Mouse (Mus musculus) erythroblast, embryonic 14.5 days (primary cell): ENCODE data around the gene Ablim2.

Experiments
- GATA1 ChIP-seq: IDR thresholded peaks from 2 replicates; pipeline ENCODE4 v1.6.1; 2012; ENCODE audit warnings: low read length, inconsistent platforms, mixed read lengths
- TAL1 ChIP-seq: IDR thresholded peaks from 3 replicates; pipeline ENCODE4 v1.6.1; 2012; ENCODE audit warnings: low read length, inconsistent platforms, mixed read lengths

DNA sequence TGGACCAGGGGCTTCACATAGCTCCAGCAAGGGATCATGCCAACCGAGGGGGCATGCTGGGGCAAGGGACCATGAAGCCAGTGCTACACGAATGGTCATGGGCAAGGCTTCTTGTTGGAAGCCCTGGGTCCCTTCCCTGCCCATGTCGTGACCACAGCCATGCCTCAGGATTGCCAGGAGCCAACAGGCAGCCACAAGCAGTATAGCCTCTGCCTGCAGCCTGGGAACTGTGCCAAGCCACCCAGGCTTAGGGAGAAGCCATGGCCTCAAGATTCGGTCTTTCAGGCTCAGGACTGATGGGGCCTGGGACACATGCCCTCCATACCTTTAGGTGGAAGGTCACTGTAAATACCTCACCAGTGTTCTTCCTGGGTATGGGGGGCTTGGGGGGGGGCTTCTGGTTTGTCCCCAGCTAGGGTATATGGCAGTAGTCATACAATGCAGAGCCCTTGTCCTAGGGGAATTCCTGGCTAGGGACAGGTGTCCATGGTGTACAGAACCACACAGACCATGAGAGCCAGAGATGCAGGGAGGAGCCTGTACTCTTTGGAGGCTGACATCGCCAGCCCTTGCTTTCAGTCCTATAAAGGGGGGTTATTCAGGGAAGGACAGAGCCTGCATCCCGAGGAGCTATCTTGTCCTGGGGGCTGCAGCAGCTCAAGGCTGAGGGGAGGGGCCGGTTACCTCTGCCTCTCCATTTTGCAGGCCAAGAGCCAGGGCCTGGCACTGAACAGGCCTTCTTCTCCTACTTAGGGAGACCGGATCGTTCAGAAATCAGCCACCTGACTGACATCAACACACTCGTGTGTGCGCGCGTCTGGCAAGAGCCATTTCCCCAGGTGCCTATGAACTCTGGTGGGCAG lies 15.8 kb downstream of the Ablim2 start:
- TF ChIP-seq GATA1 (no peak), TAL1 (no peak)
